Mouse (Mus musculus): ENCODE data around the gene Pgm3. TPM values are rescaled to one million over a fixed set of nuclear protein-coding genes. Genes with fewer than 3 reads are reported as not detected.
"Not testable (repeated sequence)": the region's sequence is repeated elsewhere in the genome, so short reads cannot be mapped to it uniquely, and the experiment has no call there.

The Pgm3 gene
- 1 to 10 TPM; 3.5 to 5.3 (median 4.0) TPM for total RNA-seq (2022)

DNA sequence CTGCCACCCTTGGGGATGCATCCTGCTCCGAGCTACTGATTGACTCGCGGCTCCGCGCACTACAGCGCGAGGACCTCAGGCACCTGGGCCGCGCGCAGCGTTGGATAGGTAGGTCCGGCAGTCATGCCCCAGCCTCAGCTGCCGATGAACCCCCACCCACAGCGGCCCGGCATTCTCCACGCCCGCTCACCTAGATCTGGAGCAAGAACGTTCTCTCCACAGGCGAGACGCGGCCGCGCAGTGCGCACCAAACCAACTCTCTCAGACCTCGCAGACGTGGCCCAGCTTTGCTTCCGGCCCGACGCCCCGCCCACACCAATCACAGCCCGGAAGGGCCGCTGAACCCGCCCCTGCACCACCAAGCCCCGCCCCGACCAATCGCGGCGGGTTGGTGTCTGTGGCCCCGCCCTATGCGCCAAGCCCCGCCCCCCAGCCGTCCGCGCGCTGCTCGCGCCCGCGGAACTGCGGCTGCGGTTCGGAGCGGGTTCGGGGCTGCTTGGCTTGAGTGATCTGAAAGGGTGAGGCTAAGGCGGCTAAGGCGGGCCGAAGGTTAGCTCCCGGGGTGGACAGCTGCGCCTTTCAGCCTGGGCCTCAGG is at the start of gene Pgm3, which contains the start of gene Rwdd2a:
TSS of gene Pgm3 (minus strand) at position 303 of the 596 bp plus-strand sequence.
TSS of gene Rwdd2a (plus strand) at position 452 of the 596 bp plus-strand sequence.
- DNase-seq (ENCODE audit: low spot score in 2 of 2), result peak; percentile 92 to 93

DNA sequence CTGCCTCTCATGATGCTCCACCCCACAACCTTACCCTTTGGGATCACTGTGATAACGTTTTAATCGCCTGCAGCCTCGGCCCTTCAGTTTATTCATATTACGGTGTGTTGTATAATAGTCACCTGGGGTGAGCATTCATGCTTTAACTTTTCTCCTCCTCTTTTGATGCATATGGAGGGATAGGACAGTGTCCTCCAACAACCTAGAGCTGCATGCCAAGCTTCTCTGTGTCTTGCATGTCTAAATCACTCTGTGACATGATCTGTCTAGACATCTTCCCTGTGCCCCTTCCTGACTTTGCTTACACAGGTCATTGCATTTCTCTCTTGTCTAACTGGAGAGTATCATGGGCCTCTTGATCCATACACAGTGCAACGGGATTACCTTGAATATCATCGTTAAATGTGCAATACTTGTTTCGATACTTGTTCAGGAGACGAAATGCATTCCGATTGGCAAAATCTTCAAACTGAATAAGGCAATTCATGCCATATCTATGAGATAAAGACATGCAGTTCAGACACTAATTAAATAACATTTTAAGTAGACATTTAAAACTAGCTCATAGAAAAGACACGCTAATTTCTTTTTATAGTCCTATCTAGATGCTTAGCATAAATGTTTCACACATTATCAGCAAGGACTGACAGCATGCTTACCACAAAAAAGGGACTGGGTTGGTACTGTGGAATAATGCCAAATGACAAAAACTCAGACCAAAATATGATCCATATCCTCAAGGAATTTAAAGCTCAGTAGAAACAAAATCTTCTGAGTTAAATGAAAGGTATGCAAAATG is 47.9 kb upstream of the Pgm3 start:
- no peak for DNase-seq (ENCODE audit: low spot score in 2 of 2)

DNA sequence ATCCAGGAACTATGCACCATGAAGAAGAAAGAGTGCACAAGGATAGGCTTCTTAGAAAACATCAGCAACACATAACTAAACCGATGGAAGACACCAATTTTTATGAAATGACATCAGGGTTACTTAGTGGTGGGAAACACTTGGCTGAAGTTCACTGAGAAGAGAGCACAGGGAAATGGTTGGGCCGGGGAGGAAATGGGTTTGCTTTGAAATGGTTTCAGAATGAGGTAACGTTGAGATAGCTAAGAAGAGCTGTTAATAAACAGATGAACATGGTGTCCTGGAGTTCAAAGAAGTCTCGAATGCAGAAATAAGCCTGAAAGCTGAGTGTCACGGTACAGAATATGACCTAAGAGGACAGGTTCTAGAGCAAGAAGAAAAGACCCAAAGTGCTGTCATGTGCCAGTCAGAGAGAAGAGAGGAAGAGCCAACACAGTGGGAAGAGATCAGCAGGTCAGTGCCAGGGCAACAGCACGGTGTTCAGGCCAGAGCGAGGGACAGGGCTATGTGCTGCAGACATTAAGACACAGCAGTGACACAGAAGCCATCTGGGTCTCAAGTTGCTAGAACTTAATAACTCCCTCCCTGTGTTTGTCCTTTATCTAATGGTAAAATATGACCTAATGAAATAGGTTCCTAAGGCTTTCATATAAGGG is 46.3 kb upstream of the Pgm3 start:
- DNase-seq (ENCODE audit: low spot score in 2 of 2), result no peak

DNA sequence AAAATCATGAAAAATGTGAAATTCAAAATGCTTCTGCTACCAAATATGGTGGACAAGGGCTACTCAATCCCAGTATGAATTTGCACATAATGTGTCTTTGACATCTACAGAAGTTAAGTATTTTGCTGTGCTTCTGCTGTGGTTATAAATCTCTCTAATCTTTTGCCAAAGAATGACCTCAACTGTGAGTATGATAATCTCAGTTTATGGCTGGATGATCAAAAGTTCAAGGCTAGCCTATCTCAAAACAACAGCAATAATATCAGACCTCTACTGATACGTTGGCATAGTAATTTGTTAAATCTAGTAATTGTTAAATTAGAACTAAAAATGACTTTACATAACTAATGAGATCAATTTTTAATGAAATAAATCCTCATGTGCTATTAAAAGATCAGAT is 44.1 kb upstream of the Pgm3 start:
- DNase-seq (ENCODE audit: low spot score in 2 of 2), result no peak

DNA sequence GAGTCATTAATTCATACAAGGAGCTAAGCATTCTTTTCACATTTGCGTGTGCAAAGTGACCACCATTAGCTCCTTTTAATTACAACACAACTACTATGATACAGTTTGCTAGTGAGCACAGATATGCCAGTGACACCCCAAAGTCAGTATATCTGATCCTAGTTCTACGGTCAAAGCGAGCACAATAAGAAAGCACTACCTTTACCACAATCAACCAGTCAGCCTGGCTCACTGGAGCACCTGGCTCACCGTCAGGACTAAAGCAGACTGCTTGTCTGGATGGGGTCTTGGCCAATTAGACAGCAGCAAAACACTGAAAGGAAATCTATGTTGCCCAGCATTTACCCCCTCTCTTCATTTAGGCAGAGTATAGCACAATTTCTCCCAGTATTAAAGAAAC is 40.4 kb upstream of the Pgm3 start:
- DNase-seq (ENCODE audit: low spot score in 2 of 2), result no peak

DNA sequence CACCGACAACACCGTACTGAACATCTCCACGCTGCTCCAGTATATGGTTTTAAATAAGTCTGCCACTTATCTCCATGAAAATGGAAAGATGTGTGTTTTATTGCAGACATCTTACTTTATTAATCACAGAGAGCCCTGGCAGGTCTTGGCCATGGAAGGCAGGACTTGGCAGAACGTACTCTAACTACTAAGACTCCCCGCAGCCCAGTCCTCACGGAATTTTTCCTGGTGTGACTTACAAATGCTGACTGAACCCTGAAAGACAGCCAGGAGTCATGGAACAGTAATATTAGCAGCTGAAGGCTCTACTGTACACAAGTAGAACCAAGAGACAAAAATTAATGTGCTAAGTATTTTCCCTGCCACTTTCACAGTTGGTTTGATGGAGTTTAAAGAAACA is 34.1 kb upstream of the Pgm3 start:
- no peak for DNase-seq (ENCODE audit: low spot score in 2 of 2)

DNA sequence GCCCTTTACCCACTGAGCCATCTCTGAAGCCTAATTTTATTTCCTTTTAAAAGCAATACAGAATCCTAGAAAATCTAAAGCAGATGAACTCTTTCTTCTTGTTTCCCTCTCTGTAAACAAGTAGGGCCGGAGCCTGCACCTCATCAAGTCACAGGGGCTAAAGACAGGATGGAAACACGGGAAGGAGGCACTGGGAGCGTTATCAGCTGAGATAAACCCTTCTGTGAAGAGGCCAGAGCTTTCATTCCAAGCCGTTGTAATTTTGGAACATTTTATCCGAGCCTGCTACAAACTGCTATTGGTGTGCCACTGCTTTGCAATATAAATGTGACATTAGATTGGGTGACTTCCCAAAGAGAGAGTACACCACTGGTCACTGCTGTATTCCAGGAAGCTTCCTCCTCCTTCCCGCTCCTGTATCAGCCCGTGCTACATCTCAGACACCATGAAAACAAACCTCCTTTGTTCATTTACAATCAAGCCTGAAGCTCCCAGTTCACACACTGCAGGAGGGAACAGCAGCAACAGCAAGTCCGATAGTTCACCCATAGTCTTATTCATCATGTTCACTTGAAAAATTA is 28.2 kb upstream of the Pgm3 start:
- no peak for DNase-seq (ENCODE audit: low spot score in 2 of 2)

DNA sequence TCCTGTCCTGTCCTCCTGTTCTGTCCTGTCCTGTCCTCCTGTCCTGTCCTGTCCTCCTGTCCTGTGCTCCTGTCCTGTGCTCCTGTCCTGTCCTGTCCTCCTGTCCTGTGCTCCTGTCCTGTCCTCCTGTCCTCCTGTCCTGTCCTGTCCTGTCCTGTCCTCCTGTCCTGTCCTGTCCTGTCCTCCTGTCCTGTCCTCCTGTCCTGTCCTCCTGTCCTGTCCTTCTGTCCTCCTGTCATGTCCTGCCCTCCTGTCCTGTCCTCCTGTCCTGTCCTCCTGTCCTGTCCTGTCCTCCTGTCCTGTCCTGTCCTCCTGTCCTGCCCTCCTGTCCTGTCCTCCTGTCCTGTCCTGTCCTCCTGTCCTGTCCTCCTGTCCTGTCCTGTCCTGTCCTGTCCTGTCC is 25.3 kb upstream of the Pgm3 start:
- DNase-seq (ENCODE audit: low spot score in 2 of 2), result not testable (repeated sequence)

DNA sequence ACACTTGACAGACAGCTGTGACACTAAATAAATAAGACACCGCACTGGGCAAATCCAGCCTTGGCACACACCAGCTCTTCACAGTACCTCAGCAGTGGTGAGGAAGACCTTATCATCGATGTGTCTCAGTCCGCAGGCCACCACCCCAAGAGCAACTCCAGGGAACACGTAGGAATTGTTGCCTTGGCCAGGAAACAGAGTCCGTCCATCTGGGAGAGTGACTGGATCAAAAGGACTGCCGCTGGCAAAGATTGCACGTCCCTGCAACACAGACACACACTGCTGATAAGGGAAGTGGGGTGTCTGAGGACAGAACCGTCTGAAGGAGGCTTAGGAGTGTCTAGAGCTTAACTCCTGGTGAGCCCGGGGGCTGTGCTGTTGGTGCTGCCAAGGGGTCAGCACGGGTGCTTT is 22.7 kb upstream of the Pgm3 start:
- not testable (repeated sequence) for DNase-seq (ENCODE audit: low spot score in 2 of 2)

DNA sequence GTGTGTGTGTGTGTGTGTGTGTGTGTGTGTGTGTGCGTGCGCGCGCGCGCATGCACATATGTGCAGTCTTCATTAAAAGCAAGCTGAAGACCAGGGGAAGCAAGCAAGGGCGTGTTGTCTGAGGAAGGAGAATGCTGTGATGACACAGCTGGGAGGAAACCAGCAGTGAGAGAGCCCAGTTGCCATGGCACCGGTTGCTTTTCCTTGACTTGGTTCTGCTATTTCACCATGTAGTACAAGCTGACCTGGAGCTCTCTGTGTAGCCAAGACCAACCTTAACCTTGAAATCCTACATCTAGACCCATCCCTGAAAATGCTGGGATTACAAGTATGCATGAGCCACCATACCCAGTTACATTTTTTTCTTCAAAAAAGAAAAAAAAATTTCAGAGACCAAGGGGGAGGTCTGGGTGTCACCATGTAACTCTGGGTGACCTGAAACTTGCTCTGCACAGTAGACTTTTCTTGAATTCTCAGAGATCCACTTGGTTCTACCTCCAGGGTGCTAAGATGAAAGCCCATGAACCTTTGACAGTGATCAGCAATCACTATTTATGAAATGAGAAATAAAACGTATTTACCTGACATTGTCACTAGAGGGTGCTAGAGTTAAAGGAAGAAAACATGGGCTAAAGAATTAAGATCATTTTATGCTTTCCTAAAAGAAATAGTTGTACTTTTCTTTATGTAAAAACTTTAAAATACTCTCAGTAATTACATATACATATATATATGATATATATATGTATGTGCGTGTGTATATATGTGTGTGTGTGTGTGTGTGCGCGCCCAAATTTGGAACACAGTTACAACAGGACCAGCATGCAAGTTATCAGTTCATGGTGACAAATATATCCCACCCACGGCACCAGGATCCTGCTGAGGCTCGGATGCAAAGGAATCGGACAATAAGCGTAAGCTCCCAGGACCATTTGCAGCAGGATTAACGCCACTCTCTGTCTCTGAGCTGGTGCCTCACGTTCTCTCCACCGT is 21.3 kb upstream of the Pgm3 start:
- no peak for DNase-seq (ENCODE audit: low spot score in 2 of 2)

DNA sequence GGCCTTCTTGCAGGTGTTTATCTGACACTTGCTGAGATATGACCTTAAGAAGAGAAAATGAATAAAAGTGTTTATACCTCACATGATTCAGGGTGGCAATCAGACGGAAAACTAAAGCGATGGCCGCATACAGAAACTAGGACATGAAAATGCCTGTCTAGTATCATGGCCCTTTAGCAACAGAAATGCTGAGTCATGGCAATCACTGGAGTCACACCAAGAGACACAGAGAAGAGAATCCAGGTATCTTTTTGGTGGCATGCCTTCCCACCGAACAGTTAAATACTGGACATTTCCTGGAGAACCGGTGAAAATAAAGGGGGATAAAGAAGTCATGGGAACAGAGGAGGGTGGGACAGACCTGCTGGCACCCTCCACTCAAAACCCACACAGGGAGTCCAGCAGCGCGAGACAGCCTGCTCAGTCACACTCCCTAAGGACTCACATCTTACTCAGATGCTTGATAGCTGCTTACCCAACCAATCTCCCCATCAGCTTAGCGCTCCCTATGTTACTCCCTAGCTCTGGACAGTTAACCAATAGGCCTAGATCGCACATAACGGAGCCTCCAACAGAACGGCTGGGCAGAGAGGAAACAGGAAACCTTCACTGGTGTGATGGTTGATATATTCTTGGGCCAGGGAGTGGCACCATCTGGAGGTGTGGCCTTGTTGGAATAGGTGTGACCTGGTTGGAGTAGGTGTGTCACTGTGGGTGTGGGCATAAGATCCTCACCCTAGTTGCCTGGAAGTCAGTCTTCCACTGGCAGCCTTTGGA is 15.6 kb upstream of the Pgm3 start:
- DNase-seq (ENCODE audit: low spot score in 2 of 2), result no peak

DNA sequence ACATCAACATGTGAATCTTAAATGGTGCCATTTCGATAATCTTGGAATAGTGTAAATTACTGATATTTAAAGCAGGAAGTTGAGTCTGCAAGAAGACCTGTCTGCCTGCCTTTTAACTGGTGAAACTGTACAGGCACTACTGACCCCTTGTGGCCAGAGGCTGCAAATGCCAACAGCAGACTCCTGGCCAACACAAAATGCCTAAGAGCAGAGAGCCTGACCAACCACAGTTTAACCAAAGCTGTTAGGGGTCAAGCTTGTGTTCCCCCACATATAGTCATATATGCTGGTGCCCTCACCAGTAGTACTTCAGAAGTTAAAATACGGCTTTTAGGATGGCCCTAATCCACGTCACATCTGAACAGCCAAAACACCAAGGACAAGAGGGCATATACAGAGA is 12.1 kb upstream of the Pgm3 start:
- peak; percentile 35 to 46 for DNase-seq (ENCODE audit: low spot score in 2 of 2)

DNA sequence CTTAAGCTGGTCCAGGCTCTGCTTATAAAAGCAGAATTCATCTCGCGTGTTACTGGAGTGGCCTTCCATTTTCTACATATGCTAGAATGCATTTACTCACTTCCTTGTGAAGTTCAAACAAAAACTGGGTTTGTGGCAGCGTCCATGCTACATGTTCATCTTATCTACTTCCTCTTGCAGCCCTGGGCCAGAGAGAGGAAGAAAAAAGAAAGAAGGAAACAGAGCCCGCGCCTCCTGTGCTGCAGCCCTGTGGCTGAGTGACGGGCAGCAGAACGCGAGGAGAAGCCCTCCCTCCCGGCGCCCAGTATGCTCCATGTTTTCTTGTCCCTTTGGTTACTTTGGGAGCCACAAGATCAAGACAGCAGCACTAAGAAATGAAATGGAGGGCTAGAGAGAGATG is 8.0 kb upstream of the Pgm3 start:
- no peak for DNase-seq (ENCODE audit: low spot score in 2 of 2)

DNA sequence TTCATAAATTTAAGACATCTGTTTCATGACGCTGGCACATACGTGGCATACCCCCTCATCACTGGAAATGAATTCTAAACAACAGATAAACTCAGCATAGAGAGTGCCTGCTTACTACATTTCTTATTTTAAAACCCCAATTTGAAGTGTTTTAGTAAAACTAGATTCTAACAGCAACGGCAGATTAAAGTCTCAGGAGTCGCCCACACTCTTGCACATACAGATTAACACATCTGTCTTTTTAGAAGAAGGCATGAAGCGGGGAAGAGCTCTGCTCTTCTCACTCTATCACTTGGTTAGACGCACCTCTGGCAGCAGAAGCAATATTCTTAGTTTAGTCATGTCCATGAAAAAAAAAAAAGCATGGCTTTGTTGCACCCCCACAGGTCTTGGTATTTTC is 3.5 kb upstream of the Pgm3 start:
- DNase-seq (ENCODE audit: low spot score in 2 of 2), result no peak

DNA sequence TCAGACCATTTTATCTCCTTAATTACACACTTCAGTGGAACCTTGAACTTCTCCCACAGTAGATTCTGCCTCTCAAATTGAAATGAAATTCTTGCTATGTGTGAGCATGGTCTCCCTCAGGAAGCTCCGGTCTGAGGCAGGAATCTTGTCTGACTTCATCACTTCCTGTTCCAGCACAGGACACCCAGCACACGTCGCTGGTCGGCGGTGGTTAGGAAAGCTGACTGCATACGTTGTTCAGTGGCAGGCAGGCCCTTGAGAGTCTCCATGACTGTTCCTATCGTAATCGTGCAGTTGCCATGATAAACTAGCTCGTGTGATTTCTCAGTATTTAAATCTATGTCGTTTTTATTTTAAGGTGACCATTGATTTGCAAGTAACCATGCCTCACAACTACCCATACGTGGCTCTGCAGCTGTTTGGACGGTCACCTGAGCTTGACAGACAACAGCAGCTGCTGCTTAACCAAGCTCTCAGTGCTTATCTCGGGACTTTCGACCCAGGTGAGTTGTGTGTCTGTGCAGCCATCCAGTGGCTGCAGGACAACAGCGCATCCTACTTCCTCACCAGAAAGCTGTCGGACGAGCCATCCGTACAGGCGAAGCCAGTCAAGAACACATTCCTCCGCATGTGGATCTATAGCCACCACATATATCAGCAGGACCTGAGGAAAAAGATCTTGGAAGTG is 2.1 kb upstream of the Pgm3 start:
- DNase-seq (ENCODE audit: low spot score in 2 of 2), result no peak

DNA sequence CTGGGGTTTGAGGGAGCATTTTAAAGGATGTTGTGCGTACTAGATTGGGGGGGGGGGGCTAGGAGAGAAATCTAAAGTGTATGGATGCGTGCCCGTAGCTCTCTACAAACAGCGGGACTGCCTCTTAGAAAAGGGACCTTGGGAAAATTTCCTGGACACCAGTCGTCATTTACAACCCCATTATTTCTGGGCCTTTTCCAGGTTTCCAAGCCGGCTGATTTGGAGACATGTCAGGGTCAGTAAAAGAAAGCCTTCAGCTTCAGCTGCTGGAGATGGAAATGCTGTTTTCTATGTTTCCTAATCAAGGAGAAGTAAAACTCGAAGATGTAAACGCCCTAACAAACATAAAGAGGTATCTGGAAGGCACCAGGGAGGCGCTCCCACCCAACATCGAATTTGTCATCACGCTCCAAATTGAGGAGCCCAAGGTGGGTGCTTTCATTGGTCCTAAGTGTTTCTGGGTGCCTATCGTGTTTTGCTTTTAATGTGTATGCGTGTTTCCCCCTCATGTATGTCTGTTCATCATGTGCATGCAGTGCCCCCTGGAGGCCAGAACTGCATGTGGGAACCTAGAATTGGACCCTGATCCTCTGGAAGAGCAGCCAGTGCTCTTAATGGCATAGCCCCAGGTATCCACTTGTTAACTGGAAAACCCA is 1.1 kb upstream of the Pgm3 start:
- DNase-seq (ENCODE audit: low spot score in 2 of 2), result peak; percentile 62

DNA sequence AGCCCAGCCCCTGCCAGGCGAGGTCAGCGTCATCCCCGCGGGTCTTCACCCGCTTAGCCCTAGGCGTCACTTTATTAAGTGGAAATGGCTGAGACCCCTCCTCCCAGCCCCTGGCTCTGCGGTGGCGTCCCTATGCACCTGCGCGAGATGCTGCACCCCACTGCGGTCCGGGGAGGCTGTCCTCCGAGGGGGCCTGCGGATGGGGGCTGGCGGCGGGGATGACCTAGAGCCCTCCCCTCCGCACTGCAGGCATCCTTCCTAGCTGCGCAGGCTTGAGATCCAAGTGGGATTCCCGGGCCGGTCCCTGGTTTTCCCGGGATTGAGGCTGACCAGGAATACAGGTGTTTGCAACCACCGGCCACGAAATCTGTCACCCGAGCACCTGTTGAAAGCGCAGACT is 554 bp upstream of the Pgm3 start:
- no peak for DNase-seq (ENCODE audit: low spot score in 2 of 2)

DNA sequence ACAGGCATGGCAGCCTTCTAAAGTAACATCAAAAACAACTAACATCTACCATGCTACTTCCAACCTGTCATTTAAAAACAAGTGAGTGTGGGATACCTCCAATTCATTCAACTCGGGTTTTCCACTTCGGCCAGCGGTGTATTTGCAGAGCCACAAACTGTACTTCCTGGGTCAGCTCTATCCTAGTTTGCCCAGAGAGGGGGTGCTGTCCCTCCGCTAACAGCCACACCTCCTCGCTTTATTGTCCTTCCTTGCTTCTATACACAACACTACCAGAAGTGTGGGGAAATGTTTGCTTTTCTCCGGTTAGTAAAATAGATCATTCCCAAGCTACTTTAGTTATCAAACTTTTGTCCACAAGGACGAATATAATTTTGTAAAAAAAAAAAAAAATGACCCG is 696 bp downstream of the Pgm3 start:
- DNase-seq (ENCODE audit: low spot score in 2 of 2), result no peak

DNA sequence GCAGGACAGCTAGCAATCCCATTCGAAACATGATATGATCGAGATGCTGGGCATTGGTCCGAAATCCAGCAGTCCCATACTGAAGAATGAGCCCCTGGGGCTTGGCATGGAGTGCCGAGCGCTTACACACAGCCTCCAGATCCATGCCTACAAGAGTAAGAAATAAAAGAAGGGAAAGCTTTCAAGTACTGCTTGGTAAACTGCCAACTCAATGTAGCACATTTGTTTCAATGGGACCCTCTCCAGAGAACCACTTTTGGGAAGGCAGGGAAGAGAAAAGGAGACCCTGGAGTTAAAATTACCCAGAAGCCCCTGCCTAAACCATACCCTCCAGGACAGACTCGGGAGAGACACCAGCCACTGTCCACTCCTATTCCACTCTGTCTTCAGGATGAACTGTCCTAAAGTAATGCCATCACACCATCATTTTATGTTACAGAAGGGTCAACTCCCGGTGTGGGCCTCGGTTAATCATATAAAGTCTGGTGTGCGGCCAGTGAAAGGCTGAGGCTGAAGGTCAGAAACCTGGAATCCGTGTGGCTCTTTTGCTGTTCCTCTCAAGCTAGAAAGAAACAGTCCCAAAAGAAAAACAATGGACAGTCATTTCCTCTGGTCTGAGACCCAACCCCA is 1.3 kb downstream of the Pgm3 start:
- DNase-seq (ENCODE audit: low spot score in 2 of 2), result no peak
